Mouse (Mus musculus) liver, embryonic 14.5 days (tissue): ENCODE data around the gene Plcd3. TPM values are rescaled to one million over a fixed set of nuclear protein-coding genes. Genes with fewer than 3 reads are reported as not detected.

Experiments
- ATAC-seq: fragments of 200-750 bp; cut with Nextera tagmentation; 2 replicates; pipeline ENCODE4 v1.8.0; 2017; ENCODE audit warnings: moderate number of reproducible peaks, mild to moderate bottlenecking, moderate library complexity; ENCODE audit not compliant: insufficient read depth
- DNase-seq, 3 experiments: peaks; one replicate each; pipeline ENCODE4 v3.0.0-alpha.2; 2012 to 2013; ENCODE audit warnings: low read depth in 3 of 3, low spot score in 3 of 3
- H3K27ac ChIP-seq: fragments of 300-500 bp; sonication (generic); 2 replicates; pipeline ENCODE4 v1.5.1; 2014; ENCODE audit warnings: moderate library complexity, mild to moderate bottlenecking, control low read depth, inconsistent platforms
- H3K27me3 ChIP-seq: fragments of 300-500 bp; sonication (generic); 2 replicates; pipeline ENCODE4 v1.6.1; 2014; ENCODE audit warnings: mild to moderate bottlenecking, low read length, moderate library complexity; ENCODE audit not compliant: control insufficient read depth, insufficient read depth
- H3K36me3 ChIP-seq: fragments of 300-500 bp; sonication (generic); replicated peaks from 2 replicates; pipeline ENCODE4 v1.6.1; 2014; ENCODE audit warnings: low read depth; ENCODE audit not compliant: control insufficient read depth, insufficient read depth
- H3K4me1 ChIP-seq, 2 experiments: fragments of 200-500 bp in 1 of 2; fragments of 300-500 bp in 1 of 2; sonication (generic) in 1 of 2; replicated peaks; 2 replicates each; pipeline ENCODE4 v1.6.1; 2012 to 2014; ENCODE audit warnings: antibody characterized with exemption in 1 of 2, inconsistent platforms in 1 of 2, low read length in 1 of 2; ENCODE audit not compliant: control insufficient read depth in 2 of 2, insufficient read depth in 2 of 2
- H3K4me2 ChIP-seq: fragments of 300-500 bp; sonication (generic); 2 replicates; pipeline ENCODE4 v1.6.1; 2014; ENCODE audit warnings: low read depth, mild to moderate bottlenecking, control low read depth, moderate library complexity
- H3K4me3 ChIP-seq, 2 experiments: fragments of 200-500 bp in 1 of 2; fragments of 300-500 bp in 1 of 2; sonication (generic) in 1 of 2; 2 replicates each; pipeline ENCODE4 v1.5.1; 2012 to 2014; ENCODE audit warnings: low read depth in 2 of 2, low read length in 2 of 2, mild to moderate bottlenecking in 2 of 2, control low read depth in 1 of 2, inconsistent platforms in 1 of 2, moderate library complexity in 1 of 2; ENCODE audit not compliant: insufficient read depth in 1 of 2
- H3K9ac ChIP-seq: fragments of 300-500 bp; sonication (generic); replicated peaks from 2 replicates; pipeline ENCODE4 v1.6.1; 2014; ENCODE audit warnings: mild to moderate bottlenecking, control low read depth, moderate library complexity
- H3K9me3 ChIP-seq: fragments of 300-500 bp; sonication (generic); 2 replicates; pipeline ENCODE4 v1.6.1; 2016; ENCODE audit warnings: low read length, mixed read lengths; ENCODE audit not compliant: control insufficient read depth
- CTCF ChIP-seq: IDR thresholded peaks from 2 replicates; pipeline ENCODE4 v1.5.1; 2016; ENCODE audit warnings: antibody characterized with exemption, low read depth, control low read depth
- EP300 ChIP-seq: IDR thresholded peaks from 2 replicates; pipeline ENCODE4 v1.6.1; 2016; ENCODE audit warnings: antibody characterized with exemption, low read depth
- WGBS: fragments of 180-500 bp; shearing (Covaris S2); extraction: QIAGEN DNeasy Blood & Tissue Kit; methylation state at CpG from one replicate; pipeline ENCODE4 v1.1.7; 2014; ENCODE audit not compliant: insufficient replicate concordance; 5-methylcytosine and 5-hydroxymethylcytosine counted together
- polyA plus RNA-seq, 2 experiments: library from polyadenylated mRNA; depleted of rRNA in 1 of 2; stranded (reverse) in 1 of 2; unstranded in 1 of 2; fragments of >200 nt; fragmentation: Nextera tagmentation in 1 of 2; extraction: Ambion mirVana in 1 of 2; gene quantifications; 2 replicates each; pipeline versions ENCODE4 v1.2.1 to v1.2.3; 2012 to 2014

Gene Plcd3
- polyA plus RNA-seq, 2 experiments: 0.29 to 0.31 TPM

GRCm38 (mm10) chr11:103139951-103140762 lies 38.7 kb upstream of the Plcd3 start:
- Histone ChIP-seq H3K4me1 (peaks cover 13 to 30% of the 10 kb centered on the region in 2 experiments), H3K36me3 (peaks cover 4% of the 10 kb centered on the region), H3K27me3 (no peaks in the 10 kb centered on the region), H3K9me3 (no peaks in the 10 kb centered on the region), H3K4me3 (no peak overlapping the region), H3K27ac (no peak overlapping the region), H3K9ac (no peak overlapping the region), H3K4me2 (no peak overlapping the region)
- TF ChIP-seq EP300 (no peak), CTCF (no peak)
- WGBS: 76% methylated on average over 14 of the region's 14 CpGs
- ATAC-seq: no peak
- no peak for DNase-seq

- Histone ChIP-seq H3K4me1 (peaks cover 29 to 38% of the 10 kb centered on the region in 2 experiments), H3K4me3 (no peak overlapping the region), H3K27me3 (no peaks in the 10 kb centered on the region), H3K36me3 (peaks cover 4% of the 10 kb centered on the region), H3K27ac (peak overlapping the region; percentile 94), H3K9ac (peak overlapping the region; percentile 28; the same call in 1 of the 2 replicates), H3K4me2 (peak overlapping the region; percentile 96), H3K9me3 (no peaks in the 10 kb centered on the region)
- no peak for TF ChIP-seq CTCF
- peak; percentile 41; the same call in 1 of the 2 replicates for TF ChIP-seq EP300
- DNase-seq (no peak), ATAC-seq (no peak)
- WGBS: 18% methylated on average over 8 of the region's 8 CpGs
These were observed 34.6 kb upstream of the Plcd3 start for GRCm38 (mm10) chr11:103136039-103136577.

- peak overlapping the region; percentile 96 for H3K4me2 ChIP-seq
- no peaks in the 10 kb centered on the region for H3K9me3 ChIP-seq
- H3K9ac ChIP-seq: peak overlapping the region; percentile 95
- H3K4me1 ChIP-seq: peaks cover 35 to 43% of the 10 kb centered on the region in 2 experiments
- H3K4me3 ChIP-seq: peak overlapping the region in 1 of 2 experiments; percentile 97; a peak in 3 of 4 replicates
- H3K36me3 ChIP-seq: peaks cover 1% of the 10 kb centered on the region
- no peak for DNase-seq
- H3K27ac ChIP-seq: peak overlapping the region; percentile 94
- 45% methylated on average over 3 of the region's 3 CpGs for WGBS
- H3K27me3 ChIP-seq: no peaks in the 10 kb centered on the region
- ATAC-seq: no peak
- TF ChIP-seq CTCF (no peak), EP300 (no peak)
These were observed 32.8 kb upstream of the Plcd3 start for GRCm38 (mm10) chr11:103134221-103134620.

GRCm38 (mm10) chr11:103133456-103134185 lies 32.2 kb upstream of the Plcd3 start:
- ATAC-seq: no peak
- Histone ChIP-seq H3K4me3 (peak overlapping the region; percentile 67 to 97), H3K9ac (peak overlapping the region; percentile 95), H3K4me2 (peak overlapping the region; percentile 96), H3K36me3 (no peaks in the 10 kb centered on the region), H3K27me3 (no peaks in the 10 kb centered on the region), H3K9me3 (no peaks in the 10 kb centered on the region), H3K27ac (peak overlapping the region; percentile 94), H3K4me1 (peaks cover 35 to 43% of the 10 kb centered on the region in 2 experiments)
- DNase-seq: peak in 1 of 3 experiments; percentile 41
- no peak for TF ChIP-seq CTCF
- TF ChIP-seq EP300: no peak
- WGBS: 44% methylated on average over 6 of the region's 6 CpGs
